Mouse (Mus musculus) liver, embryonic 12.5 days (tissue): ENCODE measurements around the gene Klk1b1. TPM values are rescaled to one million over a fixed set of nuclear protein-coding genes. Genes with fewer than 3 reads are reported as not detected.

ENCODE experiments used
- ATAC-seq: fragments of 200-750 bp; cut with Nextera tagmentation; 2 replicates; pipeline ENCODE4 v1.8.0; 2017; ENCODE audit warnings: moderate number of reproducible peaks, mild to moderate bottlenecking, moderate library complexity
- H3K27ac ChIP-seq: fragments of 300-500 bp; sonication (generic); 2 replicates; pipeline ENCODE4 v1.5.1; 2016; ENCODE audit warnings: mild to moderate bottlenecking
- H3K27me3 ChIP-seq: fragments of 300-500 bp; sonication (generic); replicated peaks from 2 replicates; pipeline ENCODE4 v1.6.1; 2016; ENCODE audit warnings: mild to moderate bottlenecking, moderate library complexity
- H3K36me3 ChIP-seq: fragments of 300-500 bp; sonication (generic); 2 replicates; pipeline ENCODE4 v1.6.1; 2016; ENCODE audit warnings: mild to moderate bottlenecking, moderate library complexity
- H3K4me1 ChIP-seq: fragments of 300-500 bp; sonication (generic); 2 replicates; pipeline ENCODE4 v1.6.1; 2016
- H3K4me2 ChIP-seq: fragments of 300-500 bp; sonication (generic); 2 replicates; pipeline ENCODE4 v1.6.1; 2016; ENCODE audit warnings: mild to moderate bottlenecking, moderate library complexity
- H3K4me3 ChIP-seq: fragments of 300-500 bp; sonication (generic); 2 replicates; pipeline ENCODE4 v1.5.1; 2016; ENCODE audit warnings: mild to moderate bottlenecking, moderate library complexity
- H3K9ac ChIP-seq: fragments of 300-500 bp; sonication (generic); 2 replicates; pipeline ENCODE4 v1.6.1; 2016; ENCODE audit warnings: mild to moderate bottlenecking, moderate library complexity
- H3K9me3 ChIP-seq: fragments of 300-500 bp; sonication (generic); replicated peaks from 2 replicates; pipeline ENCODE4 v1.6.1; 2016; ENCODE audit warnings: mild to moderate bottlenecking, moderate library complexity
- WGBS: fragments of 180-500 bp; shearing (Covaris S2); methylation state at CpG from one replicate; pipeline ENCODE4 v1.1.7; 2016; ENCODE audit not compliant: insufficient replicate concordance; 5-methylcytosine and 5-hydroxymethylcytosine counted together
- polyA plus RNA-seq: library from polyadenylated mRNA; unstranded; fragments of >200 nt; fragmentation: Nextera tagmentation; extraction: Ambion mirVana; gene quantifications from 2 replicates; pipeline ENCODE4 v1.2.1, GENCODE M21; 2016

Klk1b1 gene
- polyA plus RNA-seq = not detected in 2 replicates

DNA sequence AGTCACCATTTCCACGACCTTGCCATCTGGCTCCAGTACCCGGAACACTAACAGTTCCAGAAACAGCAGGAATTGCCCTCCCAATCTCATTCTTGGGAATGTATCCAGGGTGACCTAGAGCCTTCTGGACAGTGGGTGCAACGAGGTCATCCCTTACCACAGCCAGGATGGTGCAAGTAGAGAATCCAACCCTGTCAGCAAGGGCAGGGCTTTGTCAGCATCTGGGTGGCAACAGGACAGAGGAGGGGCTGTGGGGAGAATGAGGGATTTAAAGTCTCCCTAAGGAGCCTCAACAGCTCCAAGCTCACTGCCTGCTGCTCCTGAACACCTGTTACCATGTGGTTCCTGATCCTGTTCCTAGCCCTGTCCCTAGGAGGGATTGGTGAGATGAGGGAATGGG, at the start of gene Klk1b1:
Gene Klk1b1 (plus strand): TSS at position 301 of the 400 bp plus-strand sequence.
- WGBS = 41% methylated on average over 3 of the region's 3 CpGs

GRCm38 (mm10) chr7:43918426-43918825, 48.1 kb upstream of the Klk1b1 start:
- no peaks in the 10 kb centered on the region; the same call in 1 of the 2 replicates for H3K27me3 ChIP-seq
- H3K9me3 ChIP-seq = no peaks in the 10 kb centered on the region
- ATAC-seq = no peak
- H3K4me3 ChIP-seq = no peak overlapping the region
- H3K27ac ChIP-seq = no peak overlapping the region
- H3K9ac ChIP-seq = no peak overlapping the region
- no peak overlapping the region for H3K4me2 ChIP-seq
- H3K4me1 ChIP-seq = no peaks in the 10 kb centered on the region
- no peaks in the 10 kb centered on the region for H3K36me3 ChIP-seq
- WGBS = 69% methylated on average over 13 of the region's 13 CpGs

More for the DNA sequence above, at the start of gene Klk1b1:
- no peak within 1 kb of the TSS for H3K4me3 ChIP-seq
- H3K27me3 ChIP-seq = no peaks in the 10 kb centered on the region
- H3K4me2 ChIP-seq = no peak within 1 kb of the TSS
- no peak within 1 kb of the TSS for H3K27ac ChIP-seq
- H3K9me3 ChIP-seq = no peaks in the 10 kb centered on the region
- no peak for ATAC-seq
- H3K4me1 ChIP-seq = no peaks in the 10 kb centered on the region
- no peak within 1 kb of the TSS for H3K9ac ChIP-seq
- no peaks in the 10 kb centered on the region for H3K36me3 ChIP-seq

DNA sequence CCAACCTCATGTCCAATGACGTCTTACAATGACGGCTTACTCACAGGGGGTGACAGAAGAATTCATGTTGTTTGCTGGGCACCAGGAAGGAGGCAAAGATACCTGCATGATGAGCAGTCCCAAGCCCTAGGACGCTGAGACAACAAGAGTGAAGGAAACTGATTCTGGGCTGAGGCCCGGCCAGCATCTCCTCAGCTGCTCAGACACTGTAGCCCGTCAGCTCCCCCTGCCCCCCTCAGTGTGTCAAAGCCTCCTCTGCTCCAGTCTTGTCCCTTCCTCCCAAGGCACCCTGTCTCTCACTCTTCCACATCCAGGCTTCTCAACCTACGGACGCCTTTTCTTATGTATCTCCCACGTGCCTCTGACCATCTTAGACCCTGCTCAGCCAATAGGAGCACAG, 47.7 kb upstream of the Klk1b1 start:
- no peak overlapping the region for H3K9ac ChIP-seq
- H3K36me3 ChIP-seq = no peaks in the 10 kb centered on the region
- 62% methylated on average over 8 of the region's 8 CpGs for WGBS
- H3K4me1 ChIP-seq = no peaks in the 10 kb centered on the region
- no peak overlapping the region for H3K4me3 ChIP-seq
- H3K27ac ChIP-seq = no peak overlapping the region
- no peaks in the 10 kb centered on the region for H3K9me3 ChIP-seq
- no peak overlapping the region for H3K4me2 ChIP-seq
- no peaks in the 10 kb centered on the region; the same call in 1 of the 2 replicates for H3K27me3 ChIP-seq
- ATAC-seq = no peak

- 21% methylated on average over 13 of the region's 14 CpGs for WGBS
- ATAC-seq = peak; percentile 74
- Histone ChIP-seq H3K4me2 (no peak overlapping the region), H3K36me3 (no peaks in the 10 kb centered on the region), H3K9me3 (no peaks in the 10 kb centered on the region), H3K4me1 (no peaks in the 10 kb centered on the region), H3K27ac (no peak overlapping the region), H3K4me3 (no peak overlapping the region), H3K27me3 (no peaks in the 10 kb centered on the region; the same call in 1 of the 2 replicates), H3K9ac (no peak overlapping the region)
Observed at GRCm38 (mm10) chr7:43919559-43920451, 46.7 kb upstream of the Klk1b1 start.

DNA sequence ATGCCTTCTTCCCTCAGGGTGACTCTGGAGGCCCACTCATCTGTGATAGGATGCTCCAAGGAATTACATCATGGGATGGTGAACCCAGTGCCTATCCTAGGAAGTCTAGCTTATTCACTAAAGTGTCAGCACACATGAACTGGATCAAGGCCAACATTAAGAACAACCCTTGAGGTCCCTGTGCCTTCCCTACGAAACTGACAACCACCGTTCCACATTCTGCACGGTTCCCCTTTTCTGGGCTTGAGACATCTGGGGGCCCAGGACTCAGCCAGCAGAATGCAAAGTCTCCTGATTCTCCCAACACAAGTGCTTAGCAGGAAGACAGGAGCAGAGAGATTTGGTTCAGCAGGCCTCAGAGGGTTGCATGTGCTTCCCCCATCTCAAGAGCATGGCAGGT, 46.0 kb upstream of the Klk1b1 start:
- no peaks in the 10 kb centered on the region for H3K9me3 ChIP-seq
- no peaks in the 10 kb centered on the region for H3K36me3 ChIP-seq
- no peak overlapping the region for H3K4me2 ChIP-seq
- WGBS = 45% methylated on average over 3 of the region's 3 CpGs
- no peak overlapping the region for H3K27ac ChIP-seq
- no peaks in the 10 kb centered on the region; the same call in 1 of the 2 replicates for H3K27me3 ChIP-seq
- no peaks in the 10 kb centered on the region for H3K4me1 ChIP-seq
- no peak overlapping the region for H3K9ac ChIP-seq
- no peak for ATAC-seq
- H3K4me3 ChIP-seq = no peak overlapping the region

GRCm38 (mm10) chr7:43921087-43921486, 45.5 kb upstream of the Klk1b1 start:
- 41% methylated on average over 6 of the region's 6 CpGs for WGBS
- Histone ChIP-seq H3K27me3 (no peaks in the 10 kb centered on the region; the same call in 1 of the 2 replicates), H3K36me3 (no peaks in the 10 kb centered on the region), H3K9ac (no peak overlapping the region), H3K9me3 (no peaks in the 10 kb centered on the region), H3K4me1 (no peaks in the 10 kb centered on the region), H3K4me3 (no peak overlapping the region), H3K4me2 (no peak overlapping the region), H3K27ac (no peak overlapping the region)
- ATAC-seq = no peak

DNA sequence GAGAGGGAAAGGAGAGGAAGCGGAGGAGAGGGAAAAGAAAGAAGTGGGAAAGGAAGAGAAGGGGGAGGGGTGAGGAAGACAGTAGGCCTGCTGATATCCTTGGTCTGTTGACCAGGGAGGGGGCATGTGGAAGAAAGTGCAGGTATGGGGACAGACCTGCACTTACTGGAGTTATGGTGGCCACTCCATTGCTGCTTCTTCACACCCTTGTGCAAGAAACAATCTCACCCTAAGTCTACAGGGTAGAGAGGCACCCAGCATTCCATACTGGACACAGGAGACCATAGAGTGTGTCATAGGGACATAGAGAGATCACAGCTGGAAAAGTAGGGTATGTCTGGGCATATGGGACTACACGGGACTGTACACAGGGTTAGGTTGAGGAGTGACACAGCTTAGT, 44.6 kb upstream of the Klk1b1 start:
- Histone ChIP-seq H3K36me3 (no peaks in the 10 kb centered on the region), H3K27me3 (no peaks in the 10 kb centered on the region; the same call in 1 of the 2 replicates), H3K9ac (no peak overlapping the region), H3K4me3 (no peak overlapping the region), H3K27ac (no peak overlapping the region), H3K9me3 (no peaks in the 10 kb centered on the region), H3K4me2 (no peak overlapping the region), H3K4me1 (no peaks in the 10 kb centered on the region)
- WGBS = 58% methylated on average over 2 of the region's 2 CpGs
- no peak for ATAC-seq

- H3K27me3 ChIP-seq = no peaks in the 10 kb centered on the region; the same call in 1 of the 2 replicates
- no peak for ATAC-seq
- no peaks in the 10 kb centered on the region for H3K36me3 ChIP-seq
- H3K4me1 ChIP-seq = no peaks in the 10 kb centered on the region
- H3K4me3 ChIP-seq = no peak overlapping the region
- no peak overlapping the region for H3K4me2 ChIP-seq
- no peaks in the 10 kb centered on the region for H3K9me3 ChIP-seq
- WGBS = 49% methylated on average over 5 of the region's 5 CpGs
- no peak overlapping the region for H3K27ac ChIP-seq
- no peak overlapping the region for H3K9ac ChIP-seq
Observed at GRCm38 (mm10) chr7:43925985-43926384, 40.6 kb upstream of the Klk1b1 start.

- H3K9ac ChIP-seq = no peak overlapping the region
- no peak overlapping the region for H3K4me2 ChIP-seq
- H3K4me3 ChIP-seq = no peak overlapping the region
- no peaks in the 10 kb centered on the region for H3K36me3 ChIP-seq
- H3K4me1 ChIP-seq = no peaks in the 10 kb centered on the region
- no peaks in the 10 kb centered on the region for H3K27me3 ChIP-seq
- no peak overlapping the region for H3K27ac ChIP-seq
- no peak for ATAC-seq
- 39% methylated on average over 4 of the region's 4 CpGs for WGBS
- H3K9me3 ChIP-seq = no peaks in the 10 kb centered on the region
Observed at GRCm38 (mm10) chr7:43928521-43928920, 38.0 kb upstream of the Klk1b1 start.

- Histone ChIP-seq H3K36me3 (no peaks in the 10 kb centered on the region), H3K4me1 (no peaks in the 10 kb centered on the region), H3K4me3 (no peak overlapping the region), H3K27me3 (no peaks in the 10 kb centered on the region), H3K4me2 (no peak overlapping the region), H3K9ac (no peak overlapping the region), H3K9me3 (no peaks in the 10 kb centered on the region), H3K27ac (no peak overlapping the region)
- 55% methylated on average over 4 of the region's 4 CpGs for WGBS
- ATAC-seq = no peak
Observed at GRCm38 (mm10) chr7:43932337-43932736, 34.2 kb upstream of the Klk1b1 start.

DNA sequence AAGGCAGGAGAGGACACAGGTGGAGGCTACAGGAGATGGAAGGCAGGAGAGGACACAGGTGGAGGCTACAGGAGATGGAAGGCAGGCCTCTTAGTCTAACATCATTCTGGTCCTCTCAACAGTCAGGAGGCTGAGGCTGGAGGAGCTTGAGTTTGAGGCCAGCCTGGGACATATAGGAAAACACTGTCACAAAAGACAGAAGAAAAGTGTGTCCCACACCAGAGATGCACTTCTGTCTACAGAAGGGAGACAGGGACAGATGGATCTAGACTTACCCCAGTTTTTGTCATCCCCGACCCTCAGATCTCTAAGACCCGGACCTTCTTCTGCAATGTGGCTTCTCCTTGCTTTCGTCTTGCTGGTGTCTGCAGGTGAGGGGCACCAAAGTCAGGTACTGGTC, 33.1 kb upstream of the Klk1b1 start, which contains the start of gene Klk15:
Gene Klk15 (plus strand): TSS at position 301 of the 400 bp plus-strand sequence.
- no peak within 1 kb of the TSS for H3K27ac ChIP-seq
- H3K4me2 ChIP-seq = no peak within 1 kb of the TSS
- no peaks in the 10 kb centered on the region for H3K9me3 ChIP-seq
- no peaks in the 10 kb centered on the region for H3K36me3 ChIP-seq
- no peak for ATAC-seq
- no peak within 1 kb of the TSS for H3K4me3 ChIP-seq
- H3K4me1 ChIP-seq = no peaks in the 10 kb centered on the region
- H3K9ac ChIP-seq = no peak within 1 kb of the TSS
- 55% methylated on average over 3 of the region's 3 CpGs for WGBS
- no peaks in the 10 kb centered on the region for H3K27me3 ChIP-seq

GRCm38 (mm10) chr7:43934747-43935146, 31.8 kb upstream of the Klk1b1 start:
- Histone ChIP-seq H3K4me2 (no peak overlapping the region), H3K27me3 (no peaks in the 10 kb centered on the region), H3K36me3 (no peaks in the 10 kb centered on the region), H3K4me1 (no peaks in the 10 kb centered on the region), H3K9ac (no peak overlapping the region), H3K9me3 (no peaks in the 10 kb centered on the region), H3K27ac (no peak overlapping the region), H3K4me3 (no peak overlapping the region)
- WGBS = 44% methylated on average over 3 of the region's 3 CpGs
- ATAC-seq = no peak
